ENCODE assay signal across 18 mouse cellular contexts in genomic region chr1:192833097-192833496, GRCm38 (mm10). TPM values are rescaled to one million over a fixed set of nuclear protein-coding genes. Genes with fewer than 3 reads are reported as not detected.
DNase-seq lines count a peak whose midpoint lies in the region; ATAC-seq lines count a peak whose summit lies in the region.
"Had no signal": no experiment of that assay in that cellular context is flagged by ENCODE, and none has a peak within 500 bp of the region (broad histone marks: within the 10 kb centered on the region; RNA-seq: fewer than 3 reads in every experiment).

No protein-coding gene starts in this region.

- no peaks in the 10 kb centered on the region for H3K9me3 ChIP-seq in heart, embryonic 10.5 days
- H3K9me3 ChIP-seq in kidney, embryonic 16.5 days (ENCODE audit: low read length): no peaks in the 10 kb centered on the region
- H3K9me3 ChIP-seq: limb, embryonic 13.5 days; lung, embryonic 15.5 days had no signal

- no peak overlapping the region for H3K4me2 ChIP-seq in kidney, embryonic 16.5 days (replicated peaks; ENCODE audit: low read depth, low read length)
- H3K4me2 ChIP-seq: lung, embryonic 15.5 days had no signal

- no peak overlapping the region for H3K9ac ChIP-seq in kidney, embryonic 16.5 days (replicated peaks; ENCODE audit: low read length)
- H3K9ac ChIP-seq: lung, embryonic 15.5 days had no signal

- H3K36me3 ChIP-seq in heart, embryonic 10.5 days: no peaks in the 10 kb centered on the region
- no peaks in the 10 kb centered on the region for H3K36me3 ChIP-seq in kidney, embryonic 16.5 days (ENCODE audit: insufficient read depth, low read length)
- H3K36me3 ChIP-seq: lung, embryonic 15.5 days had no signal

- intact Hi-C loops in gastrocnemius, postnatal 14 days (cut with DNase I; ENCODE audit: low total_unique reads): no loop called here

- ATAC-seq in kidney, embryonic 16.5 days (ENCODE audit: low FRiP score, low TSS enrichment): no peak
- ATAC-seq: hindbrain, embryonic 16.5 days; intestine, postnatal 0 days had no signal

- H3K4me1 ChIP-seq in heart, embryonic 10.5 days: peaks cover 39% of the 10 kb centered on the region
- H3K4me1 ChIP-seq in kidney, embryonic 16.5 days (ENCODE audit: insufficient read depth, low read length): peaks cover 30% of the 10 kb centered on the region

- WGBS in heart, embryonic 10.5 days: 30% methylated on average over 4 of the region's 4 CpGs
- WGBS in kidney, embryonic 16.5 days: 52% methylated on average over 4 of the region's 4 CpGs

- no peak overlapping the region for H3K27ac ChIP-seq in heart, embryonic 10.5 days
- H3K27ac ChIP-seq in kidney, embryonic 16.5 days (ENCODE audit: low read length): no peak overlapping the region
- H3K27ac ChIP-seq: gastrocnemius, adult 2 months; lung, embryonic 15.5 days had no signal

- H3K27me3 ChIP-seq in heart, embryonic 10.5 days (ENCODE audit: insufficient read depth, poor library complexity, severe bottlenecking): peaks cover 70% of the 10 kb centered on the region
- peaks cover 21% of the 10 kb centered on the region for H3K27me3 ChIP-seq in kidney, embryonic 16.5 days (ENCODE audit: insufficient read depth, low read length)
- H3K27me3 ChIP-seq: CH12.LX had no signal

- no peak for DNase-seq in heart, embryonic 10.5 days (ENCODE audit: low spot score)
- DNase-seq in heart, adult 8-10 months (ENCODE audit: low spot score): no peak
- DNase-seq in kidney, postnatal 25 days: peak; percentile 45 to 68
- DNase-seq in testis, postnatal 14 days (ENCODE audit: low spot score): peak; percentile 13
- DNase-seq in testis, postnatal 10 days (ENCODE audit: low spot score): no peak
- no peak for DNase-seq in gastrocnemius, postnatal 14 days
- no peak for DNase-seq in layer of hippocampus, postnatal 36 days
- DNase-seq: adrenal gland, adult 8-10 months; cerebellum, adult 11 months; cerebellum, postnatal 14 days; heart, adult 11 months had no signal

- H3K4me3 ChIP-seq in heart, embryonic 10.5 days: peak overlapping the region; percentile 41; the same call in 1 of the 2 replicates
- no peak overlapping the region for H3K4me3 ChIP-seq in kidney, embryonic 16.5 days (ENCODE audit: low read length)
- H3K4me3 ChIP-seq: gastrocnemius, adult 2 months; limb, embryonic 13.5 days; lung, embryonic 15.5 days had no signal

RNA-seq across cellular contexts. Expression of gene Sertad4, which starts 22.5 kb away (rescaled TPM):
- polyA plus RNA-seq in heart, embryonic 10.5 days (2016; fragmentation: Nextera tagmentation; extraction: Ambion mirVana): 7.5 and 11.5 TPM in 2 replicates
- total RNA-seq in heart, adult 8-10 months (2022): 1 to 10 TPM; 2.4 to 4.5 (median 3.1) TPM
- 10.0 and 20.0 TPM in 2 replicates for polyA plus RNA-seq in kidney, embryonic 16.5 days (2015; fragmentation: Nextera tagmentation; extraction: Ambion mirVana)
- total RNA-seq in gastrocnemius, postnatal 14 days (2021): 1 to 10 TPM; 4.0 to 7.7 TPM
- 10 to 100 TPM; 12.5 to 14.9 TPM for total RNA-seq in layer of hippocampus, postnatal 36 days (2021)
- total RNA-seq: CH12.LX had no signal

Comparison
In these comparisons a context has a peak if more than half of its experiments do, and no peak if none do; other contexts are left out.
1. DNase-seq: peak in kidney, postnatal 25 days (2 of 2) and testis, postnatal 14 days (single experiment); none in heart, embryonic 10.5 days (single experiment), heart, adult 8-10 months (single experiment), testis, postnatal 10 days (single experiment), gastrocnemius, postnatal 14 days (single experiment) and layer of hippocampus, postnatal 36 days (0 of 2).